Mouse (Mus musculus): Measurements from ENCODE around the gene Zfp740. TPM values are rescaled to one million over a fixed set of nuclear protein-coding genes. Genes with fewer than 3 reads are reported as not detected.

Zfp740 gene
- total and polyA plus RNA-seq, 3 experiments, result 16.2 to 32.8 (median 31.6) TPM

- Histone ChIP-seq H3K9ac (ENCODE audit: low read depth, low read length) (no peak overlapping the region), H3K27me3 (ENCODE audit: control insufficient read depth, insufficient read depth, low read length) (no peaks in the 10 kb centered on the region), H3K79me2 (replicated peaks; ENCODE audit: control insufficient read depth, insufficient read depth, low read length) (no peaks in the 10 kb centered on the region), H3K27ac (no peak overlapping the region), H3K36me3 (ENCODE audit: control insufficient read depth, insufficient read depth, low read length) (no peaks in the 10 kb centered on the region; the same call in none of the 2 replicates), H3K4me1 (ENCODE audit: control insufficient read depth, insufficient read depth, low read length) (peaks cover 11% of the 10 kb centered on the region), H3K4me3 (no peak overlapping the region)
- no peak for DNase-seq
- WGBS, result 90% methylated on average over 7 of the region's 7 CpGs
- TF ChIP-seq EP300 (IDR thresholded peaks at IDR 0.05; ENCODE audit: insufficient read depth, low read depth, low read length), result no peak
- intact Hi-C loops (cut with DNase I), result no loop called here
These were observed 29.7 kb downstream of the Zfp740 start for GRCm38 (mm10) chr15:102232764-102233163.

DNA sequence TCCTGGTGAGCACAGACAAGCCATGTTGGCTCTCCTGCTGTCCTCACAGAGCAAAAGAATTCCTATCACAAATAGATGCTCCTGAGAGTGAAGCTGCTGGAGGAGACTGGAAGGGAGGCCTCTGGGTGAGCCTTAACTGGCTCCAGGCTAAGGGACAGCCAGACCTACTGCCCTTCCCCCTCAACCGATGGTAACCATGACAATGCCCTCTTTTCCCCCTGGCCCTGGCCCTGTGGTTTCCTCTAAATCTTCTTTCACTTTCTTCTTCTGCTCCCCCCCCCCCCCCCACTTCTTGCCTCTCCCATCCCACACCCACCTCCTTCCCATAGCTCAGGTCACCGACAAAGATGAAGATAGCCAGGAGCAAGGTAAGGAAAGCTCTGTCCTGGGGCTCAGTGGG is 30.8 kb downstream of the Zfp740 start:
- TF ChIP-seq CTCF (IDR thresholded peaks at IDR 0.05), result no peak
- H3K27ac ChIP-seq, result no peak overlapping the region
- intact Hi-C loops (cut with DNase I), result no loop called here
- peaks cover 11% of the 10 kb centered on the region for H3K4me1 ChIP-seq (ENCODE audit: control insufficient read depth, insufficient read depth, low read length)
- no peak overlapping the region for H3K4me3 ChIP-seq
- H3K27me3 ChIP-seq (ENCODE audit: control insufficient read depth, insufficient read depth, low read length), result no peaks in the 10 kb centered on the region
- no peak overlapping the region for H3K9ac ChIP-seq (ENCODE audit: low read depth, low read length)
- H3K79me2 ChIP-seq (replicated peaks; ENCODE audit: control insufficient read depth, insufficient read depth, low read length), result no peaks in the 10 kb centered on the region
- DNase-seq, result peak in 1 of 2 experiments; percentile 18
- H3K36me3 ChIP-seq (ENCODE audit: control insufficient read depth, insufficient read depth, low read length), result no peaks in the 10 kb centered on the region; the same call in none of the 2 replicates
- 14% methylated on average over 2 of the region's 2 CpGs for WGBS

- 27% methylated on average over 21 of the region's 21 CpGs for WGBS
- Histone ChIP-seq H3K9ac (ENCODE audit: low read depth, low read length) (no peak overlapping the region; the same call in 1 of the 2 replicates), H3K36me3 (ENCODE audit: control insufficient read depth, insufficient read depth, low read length) (no peaks in the 10 kb centered on the region; the same call in none of the 2 replicates), H3K4me3 (0 out of 2 replicates have a peak overlapping the region, but pooled peaks have one; percentile 4), H3K27ac (peak overlapping the region; percentile 68), H3K4me1 (ENCODE audit: control insufficient read depth, insufficient read depth, low read length) (peaks cover 13% of the 10 kb centered on the region), H3K27me3 (ENCODE audit: control insufficient read depth, insufficient read depth, low read length) (no peaks in the 10 kb centered on the region), H3K79me2 (replicated peaks; ENCODE audit: control insufficient read depth, insufficient read depth, low read length) (no peaks in the 10 kb centered on the region)
- peak; percentile 36; the same call in 1 of the 2 replicates for TF ChIP-seq POLR2A (IDR thresholded peaks at IDR 0.05; ENCODE audit: insufficient read depth, low read depth, low read length)
- TF ChIP-seq CTCF (IDR thresholded peaks at IDR 0.05), result peak; percentile 13; the same call in 1 of the 2 replicates
- peak; percentile 17; the same call in 1 of the 2 replicates for TF ChIP-seq EP300 (IDR thresholded peaks at IDR 0.05; ENCODE audit: insufficient read depth, low read depth, low read length)
- intact Hi-C loops (cut with DNase I), result no loop called here
- peak; percentile 61 to 64 for DNase-seq
These were observed 32.5 kb downstream of the Zfp740 start for GRCm38 (mm10) chr15:102235371-102236027.

DNA sequence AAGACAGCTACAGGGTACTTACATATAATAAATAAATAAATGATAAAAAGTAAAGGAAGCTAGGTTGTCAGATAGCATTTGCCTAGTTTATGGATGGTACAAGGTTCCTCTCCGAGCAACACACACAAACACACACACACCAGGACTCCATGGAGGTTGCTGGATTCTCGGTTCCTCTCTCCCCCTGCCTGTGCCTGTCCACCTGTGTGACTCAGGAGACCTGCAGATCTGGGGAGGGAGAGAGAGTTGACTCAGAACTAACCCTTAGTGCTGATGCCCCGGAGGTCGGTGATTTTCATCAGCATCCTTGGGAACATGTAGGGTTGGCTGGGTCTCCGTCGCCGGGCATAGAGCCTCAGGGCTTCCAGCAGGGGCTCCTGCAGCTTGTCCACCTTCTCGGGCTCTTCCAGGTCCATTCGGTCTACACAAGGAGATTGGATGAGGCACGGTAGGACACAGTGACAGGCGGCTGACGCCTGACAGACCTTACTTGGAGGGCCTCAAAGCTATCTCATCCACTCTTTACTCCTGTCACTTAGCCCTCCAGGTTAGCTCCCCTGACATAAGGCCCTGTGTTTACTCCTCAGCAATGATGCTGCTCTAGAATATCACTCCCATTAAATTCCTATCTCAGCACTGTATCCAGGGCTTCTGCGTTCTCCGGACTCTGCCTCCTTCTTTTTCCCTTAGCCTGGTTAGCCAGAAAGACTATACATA is 35.7 kb downstream of the Zfp740 start:
- intact Hi-C loops (cut with DNase I), result loop anchor here (1.0 kb wide), 2 partner anchors 41 to 78 kb away; partner anchors contain the start of gene Mfsd5
- WGBS, result 89% methylated on average over 14 of the region's 14 CpGs
- DNase-seq, result no peak
- Histone ChIP-seq H3K36me3 (ENCODE audit: control insufficient read depth, insufficient read depth, low read length) (no peaks in the 10 kb centered on the region; the same call in none of the 2 replicates), H3K4me3 (no peak overlapping the region), H3K4me1 (ENCODE audit: control insufficient read depth, insufficient read depth, low read length) (peaks cover 26% of the 10 kb centered on the region), H3K27me3 (ENCODE audit: control insufficient read depth, insufficient read depth, low read length) (no peaks in the 10 kb centered on the region), H3K9ac (ENCODE audit: low read depth, low read length) (no peak overlapping the region), H3K27ac (no peak overlapping the region), H3K79me2 (replicated peaks; ENCODE audit: control insufficient read depth, insufficient read depth, low read length) (peaks cover 2% of the 10 kb centered on the region; the same call in 1 of the 2 replicates)
- TF ChIP-seq CTCF (IDR thresholded peaks at IDR 0.05) (no peak), EP300 (IDR thresholded peaks at IDR 0.05; ENCODE audit: insufficient read depth, low read depth, low read length) (no peak), POLR2A (IDR thresholded peaks at IDR 0.05; ENCODE audit: insufficient read depth, low read depth, low read length) (no peak)

GRCm38 (mm10) chr15:102239260-102239590 is 36.2 kb downstream of the Zfp740 start:
- peaks cover 24% of the 10 kb centered on the region for H3K4me1 ChIP-seq (ENCODE audit: control insufficient read depth, insufficient read depth, low read length)
- no peaks in the 10 kb centered on the region for H3K27me3 ChIP-seq (ENCODE audit: control insufficient read depth, insufficient read depth, low read length)
- 10% methylated on average over 9 of the region's 9 CpGs for WGBS
- DNase-seq, result peak; percentile 78 to 87
- no peak overlapping the region for H3K9ac ChIP-seq (ENCODE audit: low read depth, low read length)
- H3K36me3 ChIP-seq (ENCODE audit: control insufficient read depth, insufficient read depth, low read length), result no peaks in the 10 kb centered on the region; the same call in 1 of the 2 replicates
- peaks cover 2% of the 10 kb centered on the region; the same call in 1 of the 2 replicates for H3K79me2 ChIP-seq (replicated peaks; ENCODE audit: control insufficient read depth, insufficient read depth, low read length)
- TF ChIP-seq CTCF (IDR thresholded peaks at IDR 0.05) (peak; percentile 95), EP300 (IDR thresholded peaks at IDR 0.05; ENCODE audit: insufficient read depth, low read depth, low read length) (peak; percentile 43; the same call in 1 of the 2 replicates), POLR2A (IDR thresholded peaks at IDR 0.05; ENCODE audit: insufficient read depth, low read depth, low read length) (no peak)
- H3K4me3 ChIP-seq, result no peak overlapping the region
- peak overlapping the region; percentile 63 for H3K27ac ChIP-seq
- intact Hi-C loops (cut with DNase I), result loop anchor here (1.0 kb wide), 2 partner anchors 40 to 77 kb away; partner anchors contain the start of gene Mfsd5

Data from heart, adult 2 months (tissue).